Mouse (Mus musculus) erythroblast, embryonic 14.5 days (primary cell): Measurements from ENCODE around the gene Tmem265. TPM values are rescaled to one million over a fixed set of nuclear protein-coding genes. Genes with fewer than 3 reads are reported as not detected.

Experiments
- H3K27me3 ChIP-seq: 2 replicates; pipeline ENCODE4 v1.6.1; 2012; ENCODE audit warnings: inconsistent platforms; ENCODE audit not compliant: control insufficient read depth
- H3K36me3 ChIP-seq: 2 replicates; pipeline ENCODE4 v1.6.1; 2012; ENCODE audit warnings: mild to moderate bottlenecking, inconsistent platforms; ENCODE audit not compliant: control insufficient read depth
- H3K4me1 ChIP-seq: 2 replicates; pipeline ENCODE4 v1.6.1; 2012; ENCODE audit warnings: inconsistent platforms; ENCODE audit not compliant: control insufficient read depth
- H3K4me3 ChIP-seq: replicated peaks from 2 replicates; pipeline ENCODE3; 2012; ENCODE audit warnings: moderate library complexity, mild to moderate bottlenecking, inconsistent platforms
- H3K9me3 ChIP-seq: 2 replicates; pipeline ENCODE4 v1.6.1; 2012; ENCODE audit warnings: low read length, inconsistent platforms, mixed read lengths; ENCODE audit not compliant: control insufficient read depth
- GATA1 ChIP-seq: IDR thresholded peaks from 2 replicates; pipeline ENCODE4 v1.6.1; 2012; ENCODE audit warnings: low read length, inconsistent platforms, mixed read lengths
- TAL1 ChIP-seq: IDR thresholded peaks from 3 replicates; pipeline ENCODE4 v1.6.1; 2012; ENCODE audit warnings: low read length, inconsistent platforms, mixed read lengths
- polyA plus RNA-seq: library from polyadenylated mRNA; stranded (reverse); fragments of >175 nt; gene quantifications from 2 replicates; pipeline ENCODE4 v1.2.3, GENCODE M21; 2012

Gene Tmem265
- polyA plus RNA-seq, 1 experiment: 0.75 TPM

DNA sequence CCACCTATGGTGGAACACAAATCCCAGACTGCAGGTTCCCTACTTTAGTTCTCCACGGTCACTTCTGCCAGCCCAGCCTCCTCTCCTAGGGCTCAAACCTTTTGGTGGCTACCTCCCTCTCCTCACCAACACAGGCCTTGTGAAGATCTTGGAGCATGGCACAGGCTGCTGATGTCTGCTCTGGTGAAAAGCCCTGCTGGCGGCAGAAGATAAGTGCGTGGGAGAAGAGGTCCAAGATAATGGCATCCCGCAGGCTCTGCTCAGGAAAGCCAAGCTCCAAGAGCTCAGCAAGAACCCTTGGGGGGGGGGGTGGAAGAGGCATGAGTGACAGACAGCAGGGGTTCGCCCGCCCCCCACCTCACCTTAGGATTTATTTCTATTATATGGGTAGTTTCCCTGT is 25.0 kb downstream of the Tmem265 start:
- Histone ChIP-seq H3K36me3 (peaks cover 66% of the 10 kb centered on the region), H3K9me3 (no peaks in the 10 kb centered on the region), H3K4me1 (peaks cover 59% of the 10 kb centered on the region), H3K27me3 (no peaks in the 10 kb centered on the region), H3K4me3 (peak overlapping the region; percentile 26)
- TF ChIP-seq TAL1 (peak; percentile 63; the same call in 2 of the 3 replicates), GATA1 (peak; percentile 52)

GRCm38 (mm10) chr7:127587196-127587595 is 26.0 kb downstream of the Tmem265 start:
- peaks cover 59% of the 10 kb centered on the region for H3K4me1 ChIP-seq
- H3K36me3 ChIP-seq: peaks cover 66% of the 10 kb centered on the region

GRCm38 (mm10) chr7:127588011-127588871 is 27.1 kb downstream of the Tmem265 start, which contains the start of the genes Ccdc189 and Rnf40:
Ccdc189 (minus strand) TSS chr7:127588595.
Rnf40 (plus strand) TSS chr7:127588767.
- H3K9me3 ChIP-seq: no peaks in the 10 kb centered on the region
- no peaks in the 10 kb centered on the region for H3K27me3 ChIP-seq
- peaks cover 59% of the 10 kb centered on the region for H3K4me1 ChIP-seq
- H3K36me3 ChIP-seq: peaks cover 66% of the 10 kb centered on the region
- peak within 1 kb of the TSS; percentile 68 for H3K4me3 ChIP-seq
- TF ChIP-seq TAL1 (no peak), GATA1 (no peak)

More at GRCm38 (mm10) chr7:127587196-127587595, 26.0 kb downstream of the Tmem265 start:
- Histone ChIP-seq H3K27me3 (no peaks in the 10 kb centered on the region), H3K4me3 (peak overlapping the region; percentile 68), H3K9me3 (no peaks in the 10 kb centered on the region)
- TF ChIP-seq GATA1: no peak
- TF ChIP-seq TAL1: no peak

DNA sequence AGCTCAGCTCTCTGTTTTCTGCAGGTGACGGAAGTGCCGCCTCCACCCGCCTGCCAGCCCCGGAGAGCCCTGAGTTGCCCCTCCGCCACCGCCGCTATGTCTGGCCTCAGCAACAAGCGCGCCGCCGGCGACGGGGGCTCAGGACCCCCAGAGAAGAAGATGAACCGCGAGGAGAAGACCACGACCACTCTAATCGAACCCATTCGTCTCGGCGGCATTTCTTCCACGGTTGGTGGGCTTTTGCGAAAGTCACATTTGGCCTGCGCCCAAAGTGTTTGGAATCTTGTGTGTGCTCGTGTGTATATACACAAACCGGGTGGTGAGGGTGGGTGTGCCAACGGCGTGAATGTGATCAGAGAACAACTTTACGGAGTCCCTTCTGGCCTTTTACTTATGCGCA is 27.7 kb downstream of the Tmem265 start:
- Histone ChIP-seq H3K4me1 (peaks cover 59% of the 10 kb centered on the region), H3K9me3 (no peaks in the 10 kb centered on the region), H3K36me3 (peaks cover 66% of the 10 kb centered on the region), H3K4me3 (peak overlapping the region; percentile 68), H3K27me3 (no peaks in the 10 kb centered on the region)
- TF ChIP-seq TAL1 (no peak), GATA1 (no peak)

DNA sequence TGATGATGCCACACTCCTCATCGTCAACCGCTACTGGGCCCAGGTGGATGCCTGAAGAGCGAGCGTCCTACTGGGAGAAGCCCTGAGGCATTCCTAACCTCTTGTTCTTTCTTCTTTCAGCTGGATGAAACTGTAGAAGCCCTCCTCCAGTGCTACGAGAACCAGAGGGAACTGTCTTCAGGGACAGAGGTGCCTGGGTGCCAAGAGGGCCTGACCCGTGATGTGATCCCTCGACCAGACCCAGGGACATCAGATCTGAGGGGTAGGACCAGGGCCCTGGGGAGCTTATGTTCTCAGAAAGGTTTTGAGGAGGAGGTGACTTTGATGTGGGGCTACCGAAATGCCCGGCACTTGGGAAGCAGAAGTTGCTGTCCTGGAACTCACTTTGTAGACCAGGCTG is 28.4 kb downstream of the Tmem265 start:
- no peak for TF ChIP-seq GATA1
- no peak for TF ChIP-seq TAL1
- H3K36me3 ChIP-seq: peaks cover 66% of the 10 kb centered on the region
- no peaks in the 10 kb centered on the region for H3K9me3 ChIP-seq
- H3K4me3 ChIP-seq: peak overlapping the region; percentile 68
- no peaks in the 10 kb centered on the region for H3K27me3 ChIP-seq
- peaks cover 54% of the 10 kb centered on the region for H3K4me1 ChIP-seq

GRCm38 (mm10) chr7:127591108-127591507 is 29.9 kb downstream of the Tmem265 start:
- no peaks in the 10 kb centered on the region for H3K27me3 ChIP-seq
- peaks cover 39% of the 10 kb centered on the region for H3K4me1 ChIP-seq
- TF ChIP-seq GATA1: no peak
- no peak for TF ChIP-seq TAL1
- H3K36me3 ChIP-seq: peaks cover 69% of the 10 kb centered on the region
- no peaks in the 10 kb centered on the region for H3K9me3 ChIP-seq
- no peak overlapping the region for H3K4me3 ChIP-seq

DNA sequence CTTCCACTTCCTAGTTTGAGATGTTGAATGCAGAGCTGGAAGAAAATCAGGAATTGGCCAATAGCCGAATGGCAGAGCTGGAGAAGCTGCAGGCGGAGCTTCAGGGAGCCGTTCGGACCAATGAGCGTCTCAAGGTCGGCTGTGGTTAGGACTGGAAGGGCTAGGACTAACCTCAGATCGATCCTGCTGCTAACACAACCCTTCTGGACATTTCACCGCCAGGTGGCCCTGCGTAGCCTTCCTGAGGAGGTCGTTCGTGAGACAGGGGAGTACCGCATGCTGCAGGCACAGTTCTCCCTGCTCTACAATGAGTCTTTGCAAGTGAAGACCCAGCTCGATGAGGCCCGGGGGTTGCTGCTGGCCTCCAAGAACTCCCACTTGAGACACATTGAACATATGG is 31.4 kb downstream of the Tmem265 start:
- H3K4me1 ChIP-seq: peaks cover 25% of the 10 kb centered on the region
- TF ChIP-seq TAL1 (no peak), GATA1 (no peak)
- H3K27me3 ChIP-seq: no peaks in the 10 kb centered on the region
- no peak overlapping the region for H3K4me3 ChIP-seq
- H3K9me3 ChIP-seq: peaks cover 2% of the 10 kb centered on the region; the same call in 1 of the 2 replicates
- peaks cover 83% of the 10 kb centered on the region for H3K36me3 ChIP-seq

DNA sequence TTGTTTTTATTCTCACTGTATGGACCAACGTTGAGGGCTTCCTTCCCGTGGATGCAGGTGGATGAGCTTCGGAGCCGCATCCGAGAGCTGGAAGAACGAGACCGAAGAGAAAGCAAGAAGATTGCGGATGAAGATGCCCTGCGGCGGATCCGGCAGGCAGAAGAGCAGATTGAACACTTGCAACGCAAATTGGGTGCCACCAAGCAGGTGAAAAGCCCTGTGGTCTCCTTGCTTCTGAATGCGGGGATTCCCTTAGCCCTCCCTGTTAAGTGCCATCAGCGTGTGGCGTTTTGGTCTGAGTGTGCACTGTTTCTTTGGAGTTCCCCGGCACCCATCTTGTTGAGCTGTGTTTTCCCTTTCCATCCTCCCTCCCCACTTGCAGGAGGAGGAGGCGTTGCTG is 35.6 kb downstream of the Tmem265 start:
- TF ChIP-seq GATA1: no peak
- no peak for TF ChIP-seq TAL1
- no peak overlapping the region for H3K4me3 ChIP-seq
- no peaks in the 10 kb centered on the region for H3K27me3 ChIP-seq
- H3K9me3 ChIP-seq: peaks cover 2% of the 10 kb centered on the region; the same call in 1 of the 2 replicates
- no peaks in the 10 kb centered on the region for H3K4me1 ChIP-seq
- H3K36me3 ChIP-seq: peaks cover 100% of the 10 kb centered on the region

DNA sequence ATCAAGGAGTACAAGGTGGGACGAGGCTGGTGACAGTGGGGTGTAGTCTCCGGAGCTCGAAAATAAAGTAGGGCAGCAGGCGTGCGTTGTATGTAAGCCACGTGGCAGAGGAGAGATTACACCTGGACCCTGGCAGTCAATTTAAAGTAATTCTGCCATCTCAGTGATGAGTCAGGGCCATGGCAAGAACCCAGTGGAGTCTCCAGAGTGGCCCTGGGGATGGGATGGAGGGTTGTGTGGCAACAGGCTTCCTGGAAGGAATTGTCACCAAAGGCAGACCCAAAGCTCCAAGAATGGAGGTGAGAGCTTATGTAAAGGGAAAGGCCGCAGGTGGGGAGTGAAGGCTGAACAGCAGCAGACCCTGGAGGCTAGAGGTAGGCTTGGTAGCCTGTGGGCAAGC is 39.4 kb downstream of the Tmem265 start:
- no peak overlapping the region for H3K4me3 ChIP-seq
- no peak for TF ChIP-seq TAL1
- no peak for TF ChIP-seq GATA1
- H3K36me3 ChIP-seq: peaks cover 94% of the 10 kb centered on the region
- no peaks in the 10 kb centered on the region for H3K27me3 ChIP-seq
- H3K9me3 ChIP-seq: peaks cover 2% of the 10 kb centered on the region; the same call in 1 of the 2 replicates
- H3K4me1 ChIP-seq: no peaks in the 10 kb centered on the region
